Mouse (Mus musculus): ENCODE data around the gene Creb3l4. TPM values are rescaled to one million over a fixed set of nuclear protein-coding genes. Genes with fewer than 3 reads are reported as not detected.
A peak's percentile ranks its signal among the peaks of the same experiment; 100 is the strongest.

Creb3l4 gene
- polyA plus RNA-seq, 1 experiment from 2014 or later: 6.8 TPM

DNA sequence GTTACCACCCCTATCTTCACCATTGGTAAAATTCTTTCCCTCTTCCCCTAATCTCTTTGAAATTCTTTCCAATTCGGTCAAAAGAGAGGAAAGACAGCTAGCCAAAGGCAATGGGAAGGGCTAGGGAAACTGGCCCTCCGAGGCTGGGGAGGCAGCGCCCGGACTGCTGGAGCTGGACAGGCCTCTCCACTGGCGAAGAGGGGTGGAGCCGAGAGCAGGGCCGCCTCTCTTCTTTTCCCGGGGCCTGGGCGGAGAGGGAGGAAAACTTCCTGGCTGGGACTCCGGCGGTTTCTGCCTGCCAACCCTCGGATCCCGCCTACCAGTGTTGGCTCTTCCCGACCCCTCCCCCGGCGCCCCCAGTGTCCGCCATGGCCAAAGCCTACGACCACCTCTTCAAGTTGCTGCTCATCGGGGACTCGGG lies 22.8 kb downstream of the Creb3l4 start:
- 1% methylated on average over 19 of the region's 20 CpGs for WGBS
- H3K27ac ChIP-seq (ENCODE audit: low read length): peak overlapping the region; percentile 90
- H3K27me3 ChIP-seq (ENCODE audit: insufficient read depth, low read length): no peaks in the 10 kb centered on the region
- H3K9ac ChIP-seq (replicated peaks; ENCODE audit: low read length): peak overlapping the region; percentile 71
- no peaks in the 10 kb centered on the region for H3K9me3 ChIP-seq (ENCODE audit: low read length)
- H3K4me2 ChIP-seq (replicated peaks; ENCODE audit: low read depth, low read length): peak overlapping the region; percentile 68
- peaks cover 17% of the 10 kb centered on the region for H3K36me3 ChIP-seq (ENCODE audit: insufficient read depth, low read length)
- H3K4me3 ChIP-seq (ENCODE audit: low read length): peak overlapping the region; percentile 55
- peak; percentile 93 for ATAC-seq (ENCODE audit: low FRiP score, low TSS enrichment)
- peaks cover 20% of the 10 kb centered on the region for H3K4me1 ChIP-seq (ENCODE audit: insufficient read depth, low read length)

DNA sequence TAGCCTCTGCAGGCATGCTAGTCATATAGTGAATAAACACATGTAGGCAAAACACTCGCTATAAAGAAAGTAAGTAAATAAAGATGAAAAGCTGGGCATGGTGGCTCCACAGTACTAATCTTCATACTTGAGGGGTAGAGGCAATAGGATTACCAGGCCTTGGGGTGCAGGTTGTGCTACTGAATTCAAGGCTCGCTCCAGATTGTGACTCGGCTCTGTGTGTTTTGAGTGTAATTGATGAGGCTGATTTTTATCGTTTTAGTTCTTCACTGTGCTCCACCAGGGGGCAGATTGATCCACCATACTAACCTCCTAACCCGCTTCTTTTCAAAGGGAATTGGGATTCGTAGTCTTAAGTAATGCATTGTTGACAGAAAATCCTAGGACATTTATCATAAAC lies 23.2 kb downstream of the Creb3l4 start:
- Histone ChIP-seq H3K27me3 (ENCODE audit: insufficient read depth, low read length) (no peaks in the 10 kb centered on the region), H3K4me3 (ENCODE audit: low read length) (peak overlapping the region; percentile 55), H3K36me3 (ENCODE audit: insufficient read depth, low read length) (peaks cover 12% of the 10 kb centered on the region), H3K9ac (replicated peaks; ENCODE audit: low read length) (peak overlapping the region; percentile 71), H3K4me2 (replicated peaks; ENCODE audit: low read depth, low read length) (peak overlapping the region; percentile 68), H3K27ac (ENCODE audit: low read length) (peak overlapping the region; percentile 90), H3K9me3 (ENCODE audit: low read length) (no peaks in the 10 kb centered on the region), H3K4me1 (ENCODE audit: insufficient read depth, low read length) (peaks cover 20% of the 10 kb centered on the region)
- WGBS: 9% methylated on average over 6 of the region's 6 CpGs
- peak; percentile 17; the same call in 1 of the 2 replicates for ATAC-seq (ENCODE audit: low FRiP score, low TSS enrichment)

DNA sequence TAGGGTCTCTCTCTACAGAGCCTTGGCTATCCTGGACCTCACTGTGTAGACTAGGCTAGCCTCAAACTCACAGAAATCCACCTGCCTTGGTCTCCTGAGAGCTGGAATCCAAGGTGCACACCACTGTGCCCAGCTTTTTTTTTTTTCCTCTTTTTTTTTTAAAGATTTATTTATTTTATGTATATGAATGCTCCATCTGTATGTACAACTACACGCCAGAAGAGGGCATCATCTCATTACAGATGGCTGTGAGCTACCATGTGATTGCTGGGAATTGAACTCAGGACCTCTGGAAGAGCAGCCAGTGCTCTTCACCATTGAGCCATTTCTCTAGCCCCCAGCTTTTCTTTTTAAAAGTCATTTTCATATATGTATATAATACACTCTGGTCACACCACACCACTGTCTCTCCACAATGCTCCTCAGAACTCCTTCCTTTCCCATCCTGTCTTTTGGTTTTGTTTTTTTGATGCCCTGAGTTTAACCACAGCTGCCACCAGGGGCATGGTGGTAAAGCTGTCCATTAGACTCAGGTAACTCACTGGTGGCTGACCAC lies 27.4 kb downstream of the Creb3l4 start:
- Histone ChIP-seq H3K27me3 (ENCODE audit: insufficient read depth, low read length) (no peaks in the 10 kb centered on the region), H3K9me3 (ENCODE audit: low read length) (no peaks in the 10 kb centered on the region), H3K4me2 (replicated peaks; ENCODE audit: low read depth, low read length) (no peak overlapping the region), H3K4me3 (ENCODE audit: low read length) (no peak overlapping the region), H3K4me1 (ENCODE audit: insufficient read depth, low read length) (peaks cover 24% of the 10 kb centered on the region), H3K36me3 (ENCODE audit: insufficient read depth, low read length) (peaks cover 17% of the 10 kb centered on the region), H3K27ac (ENCODE audit: low read length) (no peak overlapping the region), H3K9ac (replicated peaks; ENCODE audit: low read length) (no peak overlapping the region)
- ATAC-seq (ENCODE audit: low FRiP score, low TSS enrichment): no peak
- 56% methylated on average over 1 of the region's 1 CpGs for WGBS

DNA sequence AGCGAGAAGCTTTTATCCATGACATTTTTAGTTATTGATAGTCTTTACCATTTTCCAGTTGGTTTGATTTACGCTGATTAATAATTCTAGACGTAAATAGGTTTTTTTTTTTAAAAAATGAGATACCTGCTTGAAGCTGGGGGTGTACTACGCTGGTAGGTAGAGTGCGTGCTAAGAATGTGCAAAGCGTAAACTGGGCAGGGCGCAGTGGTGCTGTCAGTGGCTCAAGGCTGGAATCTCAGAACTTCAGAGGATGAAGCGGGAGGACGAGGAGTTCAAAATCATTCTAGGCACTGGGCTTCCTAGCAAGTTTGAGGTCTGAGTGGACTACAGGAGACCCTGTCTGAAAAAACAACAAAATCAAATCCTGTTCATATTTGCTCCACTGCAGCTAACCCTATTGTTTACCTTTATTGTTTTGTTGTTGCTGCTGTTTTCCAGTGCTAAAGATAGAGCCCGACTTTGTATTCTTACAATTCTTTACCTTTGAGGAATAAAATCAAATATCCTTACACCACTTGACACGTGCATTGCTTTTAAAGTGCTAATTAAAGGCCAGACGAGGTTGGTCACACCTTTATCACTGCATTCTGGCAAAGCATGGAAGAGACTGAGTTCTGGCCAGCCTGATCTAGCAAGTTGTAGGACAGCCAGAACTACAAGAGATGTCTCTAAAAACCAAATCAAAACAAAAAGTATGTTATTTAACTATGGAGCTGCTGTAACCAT lies 29.2 kb downstream of the Creb3l4 start:
- Histone ChIP-seq H3K36me3 (ENCODE audit: insufficient read depth, low read length) (peaks cover 35% of the 10 kb centered on the region), H3K27me3 (ENCODE audit: insufficient read depth, low read length) (no peaks in the 10 kb centered on the region), H3K4me3 (ENCODE audit: low read length) (peak overlapping the region; percentile 90), H3K27ac (ENCODE audit: low read length) (peak overlapping the region; percentile 68; the same call in 1 of the 2 replicates), H3K4me1 (ENCODE audit: insufficient read depth, low read length) (peaks cover 24% of the 10 kb centered on the region), H3K9me3 (ENCODE audit: low read length) (no peaks in the 10 kb centered on the region), H3K9ac (replicated peaks; ENCODE audit: low read length) (peak overlapping the region; percentile 91), H3K4me2 (replicated peaks; ENCODE audit: low read depth, low read length) (peak overlapping the region; percentile 70)
- ATAC-seq (ENCODE audit: low FRiP score, low TSS enrichment): peak; percentile 64; the same call in 1 of the 2 replicates
- 14% methylated on average over 12 of the region's 12 CpGs for WGBS

DNA sequence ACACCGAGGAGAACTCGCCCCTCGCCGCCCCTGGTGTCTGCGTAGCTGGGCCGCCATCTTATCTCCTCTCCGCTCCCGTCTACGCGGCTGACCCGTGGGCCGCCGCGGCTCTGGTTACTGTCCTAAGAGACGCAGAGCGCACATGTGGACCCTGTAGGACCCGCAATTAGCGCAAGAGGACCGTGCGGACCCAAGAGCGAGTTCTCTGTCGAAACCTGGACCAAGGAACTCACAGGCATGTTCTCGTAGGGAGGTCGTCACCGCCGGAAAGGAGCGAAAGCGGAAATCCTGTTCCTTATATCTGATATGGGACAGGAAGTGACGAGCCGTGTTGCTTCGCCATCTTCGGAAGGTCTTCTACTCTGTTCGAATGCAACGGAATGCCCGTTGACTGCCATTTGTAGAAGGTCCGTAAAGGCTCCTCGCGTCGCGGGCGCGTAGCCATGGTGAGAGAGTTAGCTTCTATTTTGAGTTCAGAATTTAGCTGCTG lies 29.9 kb downstream of the Creb3l4 start, which contains the start of the genes Rps27 and Rab13:
Gene Rps27, minus strand, starts transcription at position 275 of the 490 bp plus-strand sequence.
Gene Rab13, plus strand, starts transcription at position 319 of the 490 bp plus-strand sequence.
- peak; percentile 95 for ATAC-seq (ENCODE audit: low FRiP score, low TSS enrichment)
- peak within 1 kb of the TSS; percentile 99 for H3K4me2 ChIP-seq (replicated peaks; ENCODE audit: low read depth, low read length)
- under 1% methylated on average over 42 of the region's 42 CpGs for WGBS

DNA sequence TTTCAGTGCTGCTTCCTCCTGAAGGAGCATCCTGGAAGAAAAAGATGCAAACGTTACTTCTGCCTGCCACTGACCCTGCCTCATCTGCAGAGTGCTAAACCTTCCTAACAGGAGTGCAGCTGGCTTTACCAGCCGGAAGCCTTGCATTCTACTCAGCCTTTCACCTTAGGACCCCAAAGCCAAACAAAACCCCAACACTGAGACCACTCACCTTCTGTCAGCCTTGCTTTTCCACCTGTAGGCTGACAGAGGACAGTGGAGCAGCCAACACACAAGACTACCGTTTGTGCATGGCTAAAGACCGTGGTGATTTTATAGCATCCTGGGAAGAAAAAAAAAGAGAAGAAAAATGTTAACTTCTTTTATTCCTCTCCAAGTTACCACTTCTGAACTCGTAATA lies 30.6 kb downstream of the Creb3l4 start:
- whole genome bisulfite sequencing: 8% methylated on average over 5 of the region's 5 CpGs
- H3K36me3 ChIP-seq (ENCODE audit: insufficient read depth, low read length): peaks cover 49% of the 10 kb centered on the region
- peak overlapping the region; percentile 90 for H3K4me3 ChIP-seq (ENCODE audit: low read length)
- H3K27me3 ChIP-seq (ENCODE audit: insufficient read depth, low read length): no peaks in the 10 kb centered on the region
- H3K27ac ChIP-seq (ENCODE audit: low read length): peak overlapping the region; percentile 91; the same call in 1 of the 2 replicates
- no peaks in the 10 kb centered on the region for H3K9me3 ChIP-seq (ENCODE audit: low read length)
- H3K4me2 ChIP-seq (replicated peaks; ENCODE audit: low read depth, low read length): peak overlapping the region; percentile 99
- no peak for ATAC-seq (ENCODE audit: low FRiP score, low TSS enrichment)
- H3K4me1 ChIP-seq (ENCODE audit: insufficient read depth, low read length): peaks cover 24% of the 10 kb centered on the region
- H3K9ac ChIP-seq (replicated peaks; ENCODE audit: low read length): peak overlapping the region; percentile 91

More for the DNA sequence above, 29.9 kb downstream of the Creb3l4 start, which contains the start of the genes Rps27 and Rab13:
- Histone ChIP-seq H3K9me3 (ENCODE audit: low read length) (no peaks in the 10 kb centered on the region), H3K27ac (ENCODE audit: low read length) (peak within 1 kb of the TSS; percentile 91), H3K27me3 (ENCODE audit: insufficient read depth, low read length) (no peaks in the 10 kb centered on the region), H3K9ac (replicated peaks; ENCODE audit: low read length) (peak within 1 kb of the TSS; percentile 91), H3K4me1 (ENCODE audit: insufficient read depth, low read length) (peaks cover 24% of the 10 kb centered on the region), H3K4me3 (ENCODE audit: low read length) (peak within 1 kb of the TSS; percentile 90), H3K36me3 (ENCODE audit: insufficient read depth, low read length) (peaks cover 42% of the 10 kb centered on the region)

DNA sequence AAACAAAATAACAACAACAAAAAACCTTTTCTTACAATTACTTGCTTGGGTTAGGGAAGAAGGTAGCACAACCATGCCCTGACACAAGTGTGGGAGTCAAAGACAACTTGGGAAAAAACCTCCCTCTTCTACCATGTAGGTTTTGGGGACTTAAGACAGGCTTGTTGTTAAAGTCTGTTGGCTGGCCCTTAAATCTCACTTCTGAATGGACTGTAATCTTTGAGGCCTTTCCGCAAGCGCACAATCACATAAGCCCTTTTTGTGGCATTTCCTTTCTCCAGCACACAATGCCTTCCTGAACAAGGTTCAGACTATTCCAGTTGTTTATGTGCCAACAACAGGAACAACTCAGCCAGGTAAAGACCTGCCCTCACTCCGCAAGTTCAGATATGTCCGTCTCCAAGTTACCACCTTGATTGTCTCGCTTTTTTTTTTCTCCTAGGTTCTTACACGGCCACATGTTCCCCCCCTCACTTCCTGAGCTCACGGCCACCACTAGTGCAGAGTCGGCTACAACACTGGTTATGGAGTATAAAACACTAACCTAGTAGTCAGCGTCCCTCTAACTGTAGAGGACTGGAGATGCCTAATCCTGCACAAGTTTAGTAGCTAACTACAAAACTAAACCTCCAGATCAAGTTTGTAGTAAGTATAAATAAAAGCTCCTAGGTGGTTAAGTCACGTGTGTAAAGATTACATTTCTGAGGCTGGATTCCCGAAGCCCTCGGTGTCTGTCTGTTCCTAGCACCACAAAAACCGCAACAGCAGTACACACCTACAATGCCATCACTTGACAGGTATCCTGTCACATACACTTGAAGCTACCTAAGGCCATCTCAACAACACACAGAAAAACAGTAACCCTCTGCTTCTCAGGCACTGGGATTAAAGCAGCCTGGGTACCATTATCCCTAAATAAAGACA lies 31.6 kb downstream of the Creb3l4 start:
- ATAC-seq (ENCODE audit: low FRiP score, low TSS enrichment): no peak
- 72% methylated on average over 13 of the region's 13 CpGs for WGBS
- Histone ChIP-seq H3K4me2 (replicated peaks; ENCODE audit: low read depth, low read length) (peak overlapping the region; percentile 99), H3K9me3 (ENCODE audit: low read length) (no peaks in the 10 kb centered on the region), H3K36me3 (ENCODE audit: insufficient read depth, low read length) (peaks cover 56% of the 10 kb centered on the region), H3K4me1 (ENCODE audit: insufficient read depth, low read length) (peaks cover 24% of the 10 kb centered on the region), H3K9ac (replicated peaks; ENCODE audit: low read length) (peak overlapping the region; percentile 91), H3K27me3 (ENCODE audit: insufficient read depth, low read length) (no peaks in the 10 kb centered on the region), H3K27ac (ENCODE audit: low read length) (0 out of 2 replicates have a peak overlapping the region, but pooled peaks have one; percentile 5), H3K4me3 (ENCODE audit: low read length) (peak overlapping the region; percentile 90)

DNA sequence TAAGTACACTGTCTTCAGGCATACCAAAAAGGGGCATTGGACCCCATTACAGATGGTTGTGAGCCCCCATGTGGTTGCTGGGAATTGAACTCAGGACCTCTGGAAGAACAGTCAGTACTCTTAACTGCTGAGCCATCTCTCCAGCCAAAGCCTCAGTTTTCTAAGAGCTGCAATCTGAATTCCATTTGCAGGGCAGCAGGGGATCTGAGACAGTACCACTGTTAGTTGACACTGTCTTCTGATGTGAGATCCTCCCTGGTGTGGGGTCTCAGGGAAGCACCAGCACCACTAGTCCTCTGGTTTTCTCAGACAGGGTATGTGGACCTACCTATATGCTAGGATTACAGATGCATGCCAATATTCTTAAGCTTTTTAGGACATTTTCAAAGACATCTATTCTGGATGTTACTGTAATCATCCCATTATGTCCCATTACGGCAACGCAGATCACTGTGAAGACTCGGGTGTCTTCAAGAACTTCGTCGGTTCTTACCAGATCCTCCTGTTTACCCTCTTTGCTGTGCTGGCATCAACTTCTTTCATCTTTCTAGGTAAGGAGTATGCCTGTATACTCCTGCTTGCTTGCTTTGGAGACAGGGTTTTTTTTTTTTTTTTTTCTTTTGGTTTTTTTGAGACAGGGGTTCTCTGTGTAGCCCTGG lies 33.3 kb downstream of the Creb3l4 start:
- H3K27me3 ChIP-seq (ENCODE audit: insufficient read depth, low read length): no peaks in the 10 kb centered on the region
- 93% methylated on average over 5 of the region's 5 CpGs for WGBS
- H3K4me3 ChIP-seq (ENCODE audit: low read length): no peak overlapping the region
- H3K27ac ChIP-seq (ENCODE audit: low read length): no peak overlapping the region
- H3K9me3 ChIP-seq (ENCODE audit: low read length): no peaks in the 10 kb centered on the region
- no peak for ATAC-seq (ENCODE audit: low FRiP score, low TSS enrichment)
- H3K36me3 ChIP-seq (ENCODE audit: insufficient read depth, low read length): peaks cover 56% of the 10 kb centered on the region
- no peak overlapping the region for H3K9ac ChIP-seq (replicated peaks; ENCODE audit: low read length)
- H3K4me1 ChIP-seq (ENCODE audit: insufficient read depth, low read length): peaks cover 24% of the 10 kb centered on the region
- no peak overlapping the region for H3K4me2 ChIP-seq (replicated peaks; ENCODE audit: low read depth, low read length)

DNA sequence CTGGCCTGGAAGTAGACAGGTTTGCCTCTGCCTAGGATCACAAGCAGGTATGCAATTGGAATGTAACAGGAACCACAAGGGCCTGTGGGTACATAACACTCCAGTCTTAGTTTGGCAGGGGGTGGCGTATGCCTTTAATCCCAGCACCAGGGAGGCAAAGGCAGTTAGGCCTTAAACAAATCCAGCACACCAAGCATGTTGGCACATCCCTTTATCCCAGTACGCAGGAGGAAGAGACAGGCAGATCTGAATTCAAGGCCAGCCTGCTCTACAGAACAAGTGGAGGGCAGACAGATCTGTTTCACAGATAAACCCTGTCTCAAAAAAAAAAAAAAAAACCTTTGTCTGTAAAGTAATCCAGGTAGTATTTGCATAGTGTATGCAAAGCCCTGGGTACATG lies 34.6 kb downstream of the Creb3l4 start:
- H3K27ac ChIP-seq (ENCODE audit: low read length): no peak overlapping the region
- no peaks in the 10 kb centered on the region for H3K9me3 ChIP-seq (ENCODE audit: low read length)
- no peaks in the 10 kb centered on the region for H3K27me3 ChIP-seq (ENCODE audit: insufficient read depth, low read length)
- WGBS: 85% methylated on average over 2 of the region's 2 CpGs
- H3K9ac ChIP-seq (replicated peaks; ENCODE audit: low read length): no peak overlapping the region
- no peak for ATAC-seq (ENCODE audit: low FRiP score, low TSS enrichment)
- H3K4me3 ChIP-seq (ENCODE audit: low read length): no peak overlapping the region
- H3K4me1 ChIP-seq (ENCODE audit: insufficient read depth, low read length): peaks cover 18% of the 10 kb centered on the region
- H3K36me3 ChIP-seq (ENCODE audit: insufficient read depth, low read length): peaks cover 56% of the 10 kb centered on the region
- no peak overlapping the region for H3K4me2 ChIP-seq (replicated peaks; ENCODE audit: low read depth, low read length)
